Mouse (Mus musculus) cerebellum, adult 11-12 months (tissue): ENCODE results near the gene Olfr968.

Experiments used
- DNase-seq: peaks from one replicate; pipeline ENCODE4 v3.0.0; 2022

Gene Olfr968

GRCm38 (mm10) chr9:39783153-39783552, at the start of gene Olfr968:
TSS of gene Olfr968 (minus strand) at chr9:39783253.
- no peak for DNase-seq

GRCm38 (mm10) chr9:39808560-39808959, 25.5 kb upstream of the Olfr968 start, which contains the start of gene Olfr970:
TSS of gene Olfr970 (plus strand) at chr9:39808860.
- no peak for DNase-seq

GRCm38 (mm10) chr9:39790558-39790957, 7.5 kb upstream of the Olfr968 start, which contains the start of gene Olfr969:
TSS of gene Olfr969 (plus strand) at chr9:39790945.
- DNase-seq = no peak

GRCm38 (mm10) chr9:39746428-39746827, 36.6 kb downstream of the Olfr968 start:
- DNase-seq = no peak

GRCm38 (mm10) chr9:39745949-39746348, 37.1 kb downstream of the Olfr968 start, which contains the start of gene Olfr967:
TSS of gene Olfr967 (plus strand) at chr9:39746249.
- no peak for DNase-seq

GRCm38 (mm10) chr9:39740741-39741140, 42.3 kb downstream of the Olfr968 start:
- DNase-seq = no peak

- no peak for DNase-seq
Measured at GRCm38 (mm10) chr9:39730678-39731077, 52.4 kb downstream of the Olfr968 start, which contains the start of gene Olfr150. TSS of gene Olfr150 (plus strand) at chr9:39730978.
